Mouse (Mus musculus) T-helper 1 cell (primary cell): ENCODE measurements at regions not wholly inside any gene's neighbourhood (a gene's known extent, or its start where the extent isn't known, plus 50 kb on each side); places are given as distances from the start of the nearest gene placed in this dataset.

ENCODE experiments used
- in situ Hi-C: fragments of 300-600 bp; cut with MboI, MseI; formaldehyde crosslinking; loops from one replicate; pipeline ENCODE4 v1.15.1; 2025; ENCODE audit warnings: high pct_unique_total_duplicates

DNA sequence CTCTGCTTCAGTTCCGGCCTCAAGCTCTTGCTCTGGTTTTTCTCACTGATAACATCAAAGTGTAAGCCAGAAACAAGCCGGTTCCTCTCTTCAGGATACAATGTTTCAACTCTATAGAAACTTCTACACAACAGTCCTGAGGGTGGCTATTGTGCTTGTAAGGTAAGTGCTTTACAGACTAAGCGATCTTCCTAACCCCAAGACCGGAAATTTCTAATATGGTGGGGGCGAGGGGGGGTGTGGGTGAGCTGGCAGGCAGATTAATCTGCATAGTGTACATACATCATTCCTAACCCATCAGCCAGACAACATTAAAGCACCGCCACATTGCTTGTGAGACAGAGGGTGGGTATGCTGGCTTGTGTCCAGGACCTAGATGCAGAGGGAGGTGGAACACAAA lies 200.8 kb downstream of the Uaca start:
- in situ Hi-C loops, result loop anchor here (5.0 kb wide), 1 partner anchor 832 kb away; no protein-coding TSS in a partner anchor

DNA sequence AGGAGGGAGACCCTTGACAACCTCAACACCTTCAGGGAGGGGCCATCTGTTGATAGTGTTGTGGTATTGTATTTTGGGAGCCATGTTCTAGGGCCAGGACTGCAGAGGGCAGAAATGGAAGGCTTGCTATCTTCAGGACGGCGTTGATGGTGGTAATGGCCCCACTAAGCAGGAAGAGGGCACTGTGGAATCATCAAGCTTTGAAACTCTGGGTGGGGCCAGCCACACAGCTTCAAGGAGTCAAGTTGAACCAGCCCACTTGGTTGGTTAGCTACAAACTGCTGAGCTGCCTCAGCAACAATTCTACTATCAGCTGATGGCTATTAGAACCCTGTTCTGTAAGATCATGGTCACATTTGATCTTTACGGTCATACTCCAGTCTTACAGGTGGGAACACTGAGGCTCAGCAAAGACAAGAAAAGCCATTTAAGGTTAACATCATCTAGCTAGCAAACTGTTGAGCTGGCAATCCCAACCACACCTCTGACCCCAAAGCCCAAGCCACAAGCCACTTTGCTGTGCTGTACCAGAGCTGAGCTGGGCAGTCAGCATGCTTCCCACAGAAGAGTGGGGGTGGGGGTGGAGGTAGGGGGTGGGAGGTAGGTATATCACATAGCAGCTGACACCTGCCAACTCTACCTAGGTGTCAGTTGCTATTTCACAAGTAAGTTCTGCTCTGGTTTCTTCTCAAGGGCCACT lies 203.9 kb downstream of the Uaca start:
- in situ Hi-C loops, result loop anchor here (5.0 kb wide), 1 partner anchor 829 kb away; no protein-coding TSS in a partner anchor

DNA sequence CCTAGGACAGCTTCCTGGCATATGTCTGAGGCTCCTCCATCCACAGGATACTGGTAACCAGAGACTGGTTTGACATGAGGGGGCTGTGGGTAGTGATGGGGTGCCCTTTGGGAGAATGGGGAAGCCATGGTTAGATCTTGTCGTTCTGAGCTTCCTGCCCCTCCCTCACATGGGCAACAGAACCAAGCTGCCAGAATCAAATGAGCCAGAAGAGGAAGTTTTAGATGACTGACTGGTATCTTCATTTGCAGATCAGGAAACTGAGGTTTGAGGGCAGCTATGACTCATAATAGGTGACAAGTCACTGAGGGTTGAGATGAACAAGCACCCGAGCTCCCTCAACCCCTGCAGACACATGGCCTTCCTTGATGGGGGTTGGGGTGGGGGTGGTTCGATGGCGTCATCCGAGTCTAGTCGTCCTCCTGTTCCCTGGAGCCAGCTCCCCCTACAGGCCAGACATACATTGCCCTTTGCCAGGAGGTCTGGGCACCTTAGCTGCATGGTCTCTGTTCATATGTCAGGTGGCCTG lies 204.7 kb downstream of the Uaca start:
- in situ Hi-C loops, result loop anchor here (5.0 kb wide), 1 partner anchor 828 kb away; no protein-coding TSS in a partner anchor

DNA sequence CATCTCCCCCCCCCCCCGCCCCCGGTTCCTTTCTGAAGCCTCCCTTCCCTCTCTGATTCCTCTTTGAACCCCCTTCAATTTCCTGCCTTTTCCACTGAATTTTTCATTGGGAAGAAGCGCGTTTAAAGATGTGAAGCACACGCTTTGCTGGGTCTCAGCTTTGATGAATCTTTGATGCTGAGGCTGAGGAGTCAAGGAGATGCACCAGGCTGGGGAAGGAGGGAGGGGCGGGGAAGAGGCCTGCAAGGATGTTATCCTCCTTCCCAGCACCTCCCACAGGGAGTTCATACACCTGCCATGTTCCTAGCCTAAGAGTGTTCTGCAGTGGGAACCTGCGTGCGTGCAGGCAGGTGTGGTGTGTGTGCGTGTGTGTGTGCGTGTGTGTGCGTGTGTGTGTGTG lies 205.9 kb downstream of the Uaca start:
- in situ Hi-C loops, result no loop called here

DNA sequence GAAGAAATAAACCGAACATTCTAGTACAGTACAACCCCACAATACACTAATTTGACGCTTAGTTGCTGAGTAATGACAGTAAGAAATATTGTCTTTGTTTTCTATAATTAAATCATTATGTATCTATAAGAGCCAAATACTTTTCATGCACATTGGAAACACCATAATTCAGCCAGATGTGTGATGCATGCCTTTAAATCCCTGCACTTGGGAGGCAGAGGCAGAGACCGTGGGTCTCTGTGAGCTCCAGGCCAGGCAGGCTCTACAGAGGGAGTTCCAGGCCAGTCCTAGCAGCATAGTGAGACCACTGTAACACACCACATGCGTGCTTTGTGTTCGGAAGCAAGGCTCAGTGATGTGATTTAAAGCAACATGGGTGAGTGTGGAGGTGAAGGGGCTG lies 208.2 kb downstream of the Uaca start:
- in situ Hi-C loops, result no loop called here

DNA sequence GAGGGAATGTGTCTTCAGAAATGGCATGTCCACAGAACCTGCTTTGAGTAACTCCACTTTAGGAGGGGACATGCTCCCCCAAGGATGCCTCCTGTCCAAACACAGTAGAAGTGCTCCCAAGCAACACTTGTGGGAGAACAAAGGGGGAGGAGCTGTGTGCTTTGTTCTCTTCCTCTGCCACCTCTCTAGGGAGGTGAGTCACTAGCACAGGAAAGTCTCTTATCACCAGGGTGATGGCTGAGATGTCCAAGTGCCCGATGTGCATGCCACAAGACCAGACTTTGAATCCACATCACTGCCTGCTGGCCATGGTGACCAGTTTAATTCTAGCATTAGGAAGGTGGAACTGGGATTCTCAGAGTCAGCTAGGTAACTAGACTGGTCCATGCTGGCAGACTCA lies 214.1 kb downstream of the Uaca start:
- in situ Hi-C loops, result no loop called here

DNA sequence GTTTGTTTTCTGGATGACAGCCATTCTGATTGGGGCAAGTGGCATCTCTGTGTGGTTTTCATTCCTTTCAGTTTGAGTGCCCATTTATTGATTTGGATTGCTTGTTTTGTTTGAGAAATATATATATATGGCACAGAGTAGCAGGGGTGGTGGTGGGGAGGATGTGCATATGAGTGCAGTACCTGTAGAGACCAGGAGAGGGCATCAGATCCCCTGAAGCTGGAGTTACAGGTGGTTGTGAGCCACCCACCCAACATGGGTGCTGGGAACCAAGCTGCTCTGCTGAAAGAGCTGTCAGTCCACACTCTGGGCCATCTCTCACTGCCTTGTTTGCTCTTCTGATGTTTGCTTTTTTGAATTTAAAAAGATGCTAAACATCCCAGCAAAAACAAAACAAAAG lies 216.7 kb downstream of the Uaca start:
- in situ Hi-C loops, result loop anchor here (10.0 kb wide), 1 partner anchor 694 kb away; no protein-coding TSS in a partner anchor

DNA sequence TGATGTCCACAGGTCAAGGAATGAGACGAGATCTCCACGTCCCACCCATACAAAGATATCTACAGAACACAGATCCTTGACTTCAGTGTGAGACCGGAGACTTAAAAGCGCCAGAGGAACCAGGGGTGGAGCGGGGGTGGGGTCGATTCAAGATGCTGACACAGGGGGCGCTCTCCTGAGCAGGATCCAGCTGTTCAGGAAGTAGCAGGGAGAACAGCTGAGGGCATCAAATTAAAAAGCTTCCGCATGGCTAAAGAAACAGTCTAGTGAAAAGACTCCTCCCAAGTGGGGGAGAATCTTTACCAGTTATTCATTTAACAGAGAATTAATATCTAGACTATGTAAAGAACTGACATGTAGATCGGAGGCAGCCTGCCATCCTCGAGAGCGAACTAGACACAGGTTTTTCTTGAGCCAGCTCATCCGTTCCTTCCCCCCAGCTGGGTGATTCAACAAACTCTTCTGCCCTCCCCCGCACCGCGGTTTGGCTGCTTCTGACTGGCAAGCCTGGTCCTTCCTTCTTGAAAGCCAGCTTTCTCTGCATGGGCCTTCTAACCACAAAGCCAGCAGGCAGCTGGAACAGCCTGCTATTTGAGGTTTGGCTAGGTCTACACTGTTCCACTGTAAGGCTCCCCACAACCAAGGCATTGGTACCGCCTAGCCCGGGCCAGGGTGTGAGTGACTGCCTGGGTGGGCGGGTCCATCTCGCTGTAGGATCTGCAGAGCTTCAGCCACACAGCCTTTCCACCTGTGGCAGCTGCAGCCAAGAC lies 218.6 kb downstream of the Uaca start:
- in situ Hi-C loops, result loop anchor here (10.0 kb wide), 1 partner anchor 692 kb away; no protein-coding TSS in a partner anchor

DNA sequence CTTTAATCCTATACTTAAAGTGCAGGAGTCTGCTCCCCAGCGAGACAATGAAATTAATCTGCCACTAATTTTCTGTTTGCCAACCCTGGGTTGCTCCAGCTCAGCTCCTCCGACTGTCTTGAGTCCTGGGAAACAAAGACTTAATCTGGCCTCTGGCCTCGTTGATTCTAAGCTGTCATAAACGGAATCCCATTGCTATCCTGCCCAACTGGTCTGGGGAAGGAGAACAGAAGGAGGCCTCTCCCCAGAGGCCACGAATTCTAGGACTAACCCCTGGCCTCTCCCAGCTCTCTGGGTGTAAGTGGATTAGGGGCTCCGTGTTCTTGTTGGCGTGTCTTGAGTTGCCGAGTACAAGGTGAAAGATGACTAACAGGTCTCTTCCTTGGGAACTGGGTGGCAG lies 219.8 kb downstream of the Uaca start:
- in situ Hi-C loops, result loop anchor here (10.0 kb wide), 1 partner anchor 691 kb away; no protein-coding TSS in a partner anchor

DNA sequence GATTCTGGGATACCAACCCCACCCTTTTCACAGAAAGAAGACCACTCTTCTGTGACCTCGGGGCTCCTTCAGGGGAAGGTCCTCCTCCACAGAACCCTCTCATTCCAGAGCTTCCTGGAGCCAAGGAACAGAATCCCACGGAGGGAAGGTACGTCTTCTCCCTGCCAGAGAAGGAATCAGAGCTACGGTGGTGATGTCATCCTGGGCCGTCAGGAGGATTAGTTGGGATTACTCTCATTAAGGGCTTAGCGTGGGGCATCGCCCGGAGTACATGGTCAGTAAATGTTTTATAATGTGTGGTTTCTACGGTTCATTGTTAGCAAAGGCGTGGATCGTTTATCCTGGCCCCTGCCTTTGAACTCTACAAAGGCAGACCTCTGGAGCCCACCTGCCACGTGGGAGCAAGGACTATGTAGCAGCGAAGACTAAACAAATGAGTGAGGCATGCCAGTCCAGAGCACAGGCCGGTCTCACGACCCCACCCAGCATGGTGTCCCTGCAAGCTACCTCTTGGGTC lies 221.1 kb downstream of the Uaca start:
- in situ Hi-C loops, result loop anchor here (10.0 kb wide), 1 partner anchor 689 kb away; no protein-coding TSS in a partner anchor

DNA sequence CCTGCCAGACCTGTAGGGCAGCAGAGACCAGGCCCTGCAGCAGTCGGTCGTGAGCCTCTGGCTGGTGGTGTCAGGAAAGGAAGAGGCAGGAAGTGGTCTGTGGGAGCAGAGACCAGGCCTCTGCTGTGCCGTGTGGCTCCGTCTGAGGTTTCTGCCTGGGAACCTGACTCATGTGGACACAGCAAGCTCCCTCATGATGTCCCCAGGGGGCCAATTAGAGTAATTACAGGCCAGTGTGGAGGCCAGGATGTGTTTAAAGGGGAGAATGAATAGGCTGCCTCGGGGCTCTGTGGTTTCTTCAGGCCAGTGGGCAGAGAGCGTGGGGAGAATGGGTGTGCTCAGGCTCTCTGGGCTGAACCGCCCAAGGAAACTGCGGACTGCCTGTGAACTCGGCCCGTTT lies 222.3 kb downstream of the Uaca start:
- in situ Hi-C loops, result loop anchor here (10.0 kb wide), 1 partner anchor 688 kb away; no protein-coding TSS in a partner anchor

DNA sequence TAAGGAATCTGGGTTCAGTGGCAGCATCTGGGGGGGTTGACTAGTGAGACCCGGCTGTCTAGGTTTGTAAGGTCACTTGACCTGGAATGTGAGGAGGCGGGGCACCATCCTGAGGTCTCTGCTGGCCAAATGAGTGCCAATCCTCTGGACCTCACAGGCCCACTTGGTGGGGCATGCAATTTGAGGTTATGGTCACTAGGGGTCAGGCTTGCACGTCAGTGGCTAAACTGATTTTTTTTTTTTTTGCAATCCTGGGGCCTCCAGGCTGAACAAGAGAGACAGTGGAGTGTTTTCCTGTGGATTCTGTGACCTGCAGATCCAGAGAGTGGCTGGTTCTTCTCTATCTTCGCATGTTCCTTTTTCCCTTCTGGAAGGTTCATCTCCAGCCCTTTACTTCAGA lies 225.6 kb downstream of the Uaca start:
- in situ Hi-C loops, result loop anchor here (10.0 kb wide), 1 partner anchor 685 kb away; no protein-coding TSS in a partner anchor

DNA sequence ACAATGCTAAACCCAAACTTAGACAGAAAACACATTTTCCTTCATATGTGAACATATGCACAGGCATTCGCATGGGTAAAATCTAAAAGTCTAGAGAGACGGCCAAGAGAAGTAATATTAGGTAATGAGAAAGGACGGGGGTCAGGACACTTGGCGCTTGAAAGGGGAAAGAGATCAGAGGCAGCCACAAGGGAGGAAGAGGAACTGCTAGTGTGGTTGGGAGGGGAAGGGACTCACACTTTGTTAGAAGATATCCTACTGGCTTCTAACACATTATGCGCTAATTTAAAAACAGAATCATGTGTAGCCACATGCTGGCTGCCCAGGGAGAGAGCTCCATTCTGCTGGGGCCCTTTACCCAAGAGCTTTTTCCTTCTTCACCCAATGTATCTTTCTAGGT lies 227.5 kb downstream of the Uaca start:
- in situ Hi-C loops, result no loop called here

DNA sequence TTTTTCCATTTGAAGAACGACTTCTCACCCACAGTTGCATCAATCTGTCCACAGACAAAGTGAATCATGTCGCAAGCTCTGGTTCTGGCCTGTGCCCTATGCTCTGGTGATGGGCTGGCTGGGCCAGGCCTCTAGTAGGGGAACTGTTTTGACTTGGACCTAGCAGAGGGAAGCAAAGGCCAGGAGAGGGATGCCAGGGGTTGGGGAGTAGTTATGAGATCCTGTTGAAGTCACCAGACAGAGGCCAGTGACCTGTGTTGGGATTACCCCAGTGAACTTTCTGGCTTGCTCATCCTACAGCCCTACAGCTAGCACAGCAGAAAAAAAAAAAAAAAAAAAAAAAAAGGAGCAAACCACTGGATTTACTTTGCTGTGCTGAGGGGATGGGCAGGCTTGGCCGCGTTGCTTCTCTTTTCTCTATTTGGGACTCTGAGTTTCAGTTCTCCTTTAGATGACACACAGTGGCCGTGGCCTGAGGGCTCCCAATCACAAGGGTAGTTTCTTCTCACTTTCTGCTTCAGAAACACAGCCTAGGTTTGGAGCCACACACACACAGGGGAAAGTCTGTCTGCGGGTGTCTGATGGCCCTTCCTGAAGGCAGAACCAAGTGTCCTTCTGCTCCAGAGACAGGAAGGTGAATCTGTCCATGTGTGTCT lies 228.2 kb downstream of the Uaca start:
- in situ Hi-C loops, result no loop called here

DNA sequence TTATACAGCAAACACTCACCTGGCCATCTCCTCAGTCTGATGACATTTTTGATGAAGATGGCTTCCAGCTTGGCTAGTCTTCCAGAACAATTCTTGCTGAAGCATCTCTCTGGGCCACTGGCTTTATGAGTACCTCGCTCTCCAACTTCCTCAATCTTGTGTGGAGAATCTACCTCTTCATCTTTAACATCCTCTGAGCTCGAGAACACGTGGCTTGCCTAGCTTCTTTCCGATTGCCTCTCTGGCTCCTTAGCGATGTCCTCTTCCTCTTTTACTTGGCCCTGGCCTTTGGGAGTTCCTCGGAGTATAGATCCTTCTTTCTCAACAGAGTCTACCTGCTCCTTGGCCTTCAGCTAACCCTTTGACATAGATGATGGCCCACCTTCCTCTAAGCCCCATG lies 231.0 kb downstream of the Uaca start:
- in situ Hi-C loops, result loop anchor here (25.0 kb wide), 1 partner anchor 862 kb away; no protein-coding TSS in a partner anchor

DNA sequence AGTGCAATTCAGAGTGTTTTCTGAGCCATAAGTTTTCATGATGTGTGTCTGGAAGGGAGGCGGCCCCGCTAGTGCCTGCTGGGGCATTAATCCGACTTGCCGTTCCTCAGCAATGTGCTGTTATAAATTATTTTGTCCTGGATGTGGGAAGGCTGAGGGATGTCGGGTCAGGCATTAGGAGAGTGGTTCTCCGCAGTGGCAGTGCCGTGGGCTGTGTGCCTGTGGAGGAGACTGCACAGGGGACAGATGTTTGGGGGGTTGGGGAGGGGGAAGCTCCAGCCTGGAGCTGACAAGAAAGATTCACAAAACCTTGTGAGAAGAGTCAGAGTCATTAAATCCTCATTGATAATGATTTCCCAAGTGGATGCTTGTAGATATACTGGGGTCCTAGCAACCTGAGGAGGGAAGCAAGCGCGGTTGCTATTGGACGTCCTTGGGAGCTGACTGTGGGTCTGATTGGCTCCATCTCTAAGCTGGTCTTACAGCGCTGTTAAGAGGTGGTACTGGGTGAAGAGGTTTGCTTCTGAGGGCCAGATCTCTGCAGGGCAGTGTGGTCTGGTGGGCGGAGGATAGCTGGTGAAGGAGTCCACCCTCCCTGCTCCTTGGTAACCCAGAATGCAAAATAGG lies 234.5 kb downstream of the Uaca start:
- in situ Hi-C loops, result loop anchor here (25.0 kb wide), 1 partner anchor 858 kb away; no protein-coding TSS in a partner anchor

DNA sequence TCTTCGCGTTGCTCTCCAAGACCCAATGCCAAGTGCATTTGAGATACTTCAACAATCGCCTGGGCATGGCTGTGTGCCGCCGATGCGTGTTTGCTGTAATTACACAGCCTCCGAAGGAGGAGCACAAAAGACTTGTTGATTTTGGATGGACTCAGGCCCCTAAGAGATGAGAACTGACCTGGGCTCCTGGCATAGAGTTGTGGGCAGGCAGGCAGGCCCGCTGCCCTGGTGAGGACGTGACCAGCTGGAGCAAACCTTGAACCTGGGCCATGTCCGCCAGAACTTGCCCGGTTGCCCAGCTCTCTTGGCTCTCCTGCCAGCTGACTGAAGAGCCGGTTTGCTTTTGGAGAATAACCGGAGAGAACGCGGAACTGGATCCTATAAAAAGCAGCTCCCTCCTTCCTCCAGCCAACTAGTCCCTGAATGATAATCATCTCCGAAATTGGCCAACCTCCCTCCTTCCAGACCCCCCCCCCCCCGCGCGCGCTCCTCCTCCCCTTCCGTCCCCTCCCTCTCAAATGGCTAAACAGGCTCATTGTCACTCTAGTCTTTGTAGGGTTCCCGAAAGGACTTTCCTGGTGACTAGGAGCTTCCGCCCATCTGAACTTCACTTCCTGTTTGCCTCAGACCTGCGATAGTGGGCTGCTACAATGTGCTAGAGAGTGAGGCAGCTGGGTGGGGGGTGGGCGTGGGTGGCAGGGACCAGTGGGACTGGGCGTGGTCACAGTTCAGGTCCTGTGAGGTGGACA lies 237.5 kb downstream of the Uaca start:
- in situ Hi-C loops, result loop anchor here (25.0 kb wide), 1 partner anchor 855 kb away; no protein-coding TSS in a partner anchor

DNA sequence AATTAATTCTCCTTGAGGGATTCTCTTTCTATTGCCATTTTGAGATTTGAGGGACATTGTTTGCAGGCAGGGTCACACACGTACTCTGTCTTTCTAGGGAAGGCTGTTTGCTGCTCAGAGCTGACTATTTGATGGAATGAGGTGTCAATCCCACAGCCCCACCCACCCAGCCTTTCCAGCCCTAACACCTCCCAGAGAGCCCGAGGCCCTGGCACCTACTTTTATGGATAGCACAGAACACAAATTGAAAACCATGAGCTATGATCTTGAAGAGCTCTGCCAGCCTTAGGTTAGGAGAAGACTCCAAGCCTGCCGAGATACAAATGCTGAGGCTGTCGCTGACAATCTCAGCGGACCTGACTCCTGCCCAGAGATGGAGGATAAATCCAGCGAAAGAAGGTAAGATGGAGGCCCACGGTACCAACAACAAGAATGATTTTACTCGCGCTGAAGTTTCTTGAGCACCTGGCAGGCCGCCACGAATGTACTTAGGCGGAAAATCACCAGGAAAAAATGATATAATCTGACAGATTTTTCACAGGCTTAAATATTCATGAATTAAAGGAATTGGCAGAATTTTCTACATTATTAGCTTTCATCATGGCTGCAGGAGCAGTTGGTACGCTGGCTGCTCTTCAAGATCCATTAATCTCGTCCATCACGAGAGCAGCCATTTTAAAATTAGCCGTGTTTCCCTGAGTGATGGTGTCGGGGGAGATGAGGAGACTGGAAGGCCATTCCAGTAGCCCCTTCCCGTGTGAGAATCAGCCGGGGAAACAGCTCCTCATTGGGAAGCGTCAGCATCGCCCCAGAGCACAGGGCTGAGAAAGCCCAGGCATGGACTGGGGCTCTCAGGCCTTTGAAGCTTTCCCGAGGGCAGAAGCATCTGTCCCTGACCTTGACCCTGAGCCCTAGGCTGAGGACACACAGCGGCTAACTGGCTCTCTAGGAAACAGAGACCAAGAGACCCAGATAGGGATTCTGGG lies 238.4 kb downstream of the Uaca start:
- in situ Hi-C loops, result loop anchor here (25.0 kb wide), 1 partner anchor 855 kb away; no protein-coding TSS in a partner anchor

DNA sequence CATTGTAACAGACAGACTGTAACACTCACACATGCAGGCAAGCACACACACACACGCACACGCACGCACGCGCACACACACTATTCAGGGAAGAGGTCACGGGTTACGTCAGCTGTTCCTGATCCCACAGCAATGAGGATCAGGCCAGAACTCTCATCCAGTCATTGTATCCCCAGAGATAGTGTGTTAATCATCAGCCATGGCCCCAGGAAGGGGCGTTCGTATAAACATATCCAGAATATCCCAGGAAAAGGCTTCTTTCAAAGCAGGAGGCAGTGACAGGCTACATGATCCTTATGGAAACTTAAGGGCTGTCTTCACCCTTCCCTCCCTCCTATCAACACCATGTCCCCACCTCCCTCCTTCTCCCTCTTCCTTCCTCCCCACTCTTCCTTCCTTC lies 239.3 kb downstream of the Uaca start:
- in situ Hi-C loops, result loop anchor here (25.0 kb wide), 1 partner anchor 854 kb away; no protein-coding TSS in a partner anchor
